Mouse (Mus musculus) Patski (cell line): ENCODE data around the gene Tbl3. TPM values are rescaled to one million over a fixed set of nuclear protein-coding genes. Genes with fewer than 3 reads are reported as not detected.

Experiments used
- ATAC-seq: fragments of 100-300 bp; one replicate; pipeline ENCODE4 v1.8.0; 2021
- CTCF ChIA-PET: fragments of 350-600 bp; sonication (Branson Sonifier 250); formaldehyde crosslinking; loops from one replicate; lab custom pipeline; 2022; ENCODE audit warnings: inconsistent platforms; lab: Charles Lee
- POLR2A ChIA-PET: fragments of 350-600 bp; sonication (Branson Sonifier 250); formaldehyde crosslinking; loops from one replicate; lab custom pipeline; 2022; ENCODE audit warnings: antibody characterized with exemption, inconsistent platforms; lab: Charles Lee
- DNase-seq: peaks from one replicate; pipeline ENCODE4 v3.0.0-alpha.2; 2011; ENCODE audit warnings: low read depth, low spot score
- H3K27me3 ChIP-seq: fragments of 371-371 bp; one replicate; pipeline ENCODE4 v1.5.1; 2021
- CTCF ChIP-seq: fragments of 100-300 bp; IDR thresholded peaks from one replicate; pipeline ENCODE4 v1.5.1; 2021
- in situ Hi-C: fragments of 300-500 bp; cut with MboI; formaldehyde crosslinking; loops from 3 replicates; pipeline ENCODE4 v1.11.1; 2018; ENCODE audit warnings: low pct_unique_long_range_greater_than_20kb, mixed read lengths
- polyA plus RNA-seq: library from polyadenylated mRNA; unstranded; gene quantifications from one replicate; pipeline ENCODE4 v1.2.3, GENCODE M21; 2021

Gene Tbl3
- polyA plus RNA-seq, 1 experiment from 2014 or later: 66.1 TPM

- no peaks in the 10 kb centered on the region for H3K27me3 ChIP-seq
- ChIA-PET CTCF (no interaction called here), POLR2A (no interaction called here)
- no peak for ATAC-seq
- in situ Hi-C loops: no loop called here
- no peak for TF ChIP-seq CTCF
- no peak for DNase-seq
These were observed 30.8 kb upstream of the Tbl3 start for GRCm38 (mm10) chr17:24738238-24738637.

- ChIA-PET POLR2A (interaction anchor here (0.9 kb wide), 1 partner anchor 13 kb away, joined by 3 read pairs; the partner anchor contains the start of gene Ndufb10), CTCF (interaction anchor here (1.0 to 4.9 kb wide), 5 partner anchors 9 to 81 kb away, joined by 3 to 22 read pairs (median 4); partner anchors contain the start of genes Ndufb10 and Rpl3l)
- DNase-seq: no peak
- in situ Hi-C loops: no loop called here
- ATAC-seq: peak; percentile 33
- no peak for TF ChIP-seq CTCF
- H3K27me3 ChIP-seq: no peaks in the 10 kb centered on the region
These were observed 29.8 kb upstream of the Tbl3 start for GRCm38 (mm10) chr17:24737135-24737810.

- POLR2A ChIA-PET: interaction anchor here (0.9 to 1.2 kb wide), 2 partner anchors 12 to 15 kb away, joined by 3 read pairs; partner anchors contain the start of gene Ndufb10
- H3K27me3 ChIP-seq: no peaks in the 10 kb centered on the region
- peak; percentile 81 for ATAC-seq
- in situ Hi-C loops: no loop called here
- CTCF ChIA-PET: interaction anchor here (1.0 to 4.9 kb wide), 6 partner anchors 9 to 81 kb away, joined by 3 to 22 read pairs (median 4); partner anchors contain the start of genes Ndufb10 and Rpl3l
- TF ChIP-seq CTCF: no peak
- DNase-seq: peak; percentile 68
These were observed 29.0 kb upstream of the Tbl3 start, which contains the start of gene Msrb1 for GRCm38 (mm10) chr17:24736330-24737051. Msrb1 (plus strand) TSS chr17:24736642.

DNA sequence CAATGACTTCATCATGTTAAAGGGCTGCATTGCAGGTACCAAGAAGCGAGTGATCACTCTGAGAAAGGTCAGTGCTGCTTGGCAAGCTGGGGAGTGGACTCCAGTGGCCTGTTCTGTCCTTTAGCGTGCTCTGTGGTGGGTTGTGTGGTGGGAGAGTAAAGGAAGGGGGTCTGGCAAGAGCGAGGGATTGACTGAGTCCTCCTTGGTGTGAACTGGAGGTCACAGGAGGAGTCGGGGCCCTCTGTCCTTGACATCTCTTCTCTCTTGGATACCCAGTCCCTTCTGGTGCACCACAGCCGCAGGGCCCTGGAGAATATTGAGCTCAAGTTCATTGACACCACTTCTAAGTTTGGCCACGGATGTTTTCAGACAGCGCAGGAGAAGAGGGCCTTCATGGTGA lies 28.0 kb upstream of the Tbl3 start:
- H3K27me3 ChIP-seq: no peaks in the 10 kb centered on the region
- DNase-seq (no peak), ATAC-seq (no peak)
- no peak for TF ChIP-seq CTCF
- ChIA-PET POLR2A (interaction anchor here (1.2 kb wide), 1 partner anchor 14 kb away, joined by 3 read pairs; no protein-coding TSS in a partner anchor), CTCF (interaction anchor here (1.1 to 4.9 kb wide), 2 partner anchors 11 to 81 kb away, joined by 3 to 22 read pairs; partner anchors contain the start of gene Ndufb10)
- in situ Hi-C loops: no loop called here

GRCm38 (mm10) chr17:24734513-24734912 lies 27.1 kb upstream of the Tbl3 start:
- POLR2A ChIA-PET: interaction anchor here (0.6 kb wide), 1 partner anchor 40 kb away, joined by 3 read pairs; no protein-coding TSS in a partner anchor
- TF ChIP-seq CTCF: no peak
- in situ Hi-C loops: no loop called here
- CTCF ChIA-PET: interaction anchor here (4.9 kb wide), 1 partner anchor 10 kb away, joined by 22 read pairs; the partner anchor contains the start of gene Ndufb10
- no peak for ATAC-seq
- no peak for DNase-seq
- H3K27me3 ChIP-seq: no peaks in the 10 kb centered on the region

DNA sequence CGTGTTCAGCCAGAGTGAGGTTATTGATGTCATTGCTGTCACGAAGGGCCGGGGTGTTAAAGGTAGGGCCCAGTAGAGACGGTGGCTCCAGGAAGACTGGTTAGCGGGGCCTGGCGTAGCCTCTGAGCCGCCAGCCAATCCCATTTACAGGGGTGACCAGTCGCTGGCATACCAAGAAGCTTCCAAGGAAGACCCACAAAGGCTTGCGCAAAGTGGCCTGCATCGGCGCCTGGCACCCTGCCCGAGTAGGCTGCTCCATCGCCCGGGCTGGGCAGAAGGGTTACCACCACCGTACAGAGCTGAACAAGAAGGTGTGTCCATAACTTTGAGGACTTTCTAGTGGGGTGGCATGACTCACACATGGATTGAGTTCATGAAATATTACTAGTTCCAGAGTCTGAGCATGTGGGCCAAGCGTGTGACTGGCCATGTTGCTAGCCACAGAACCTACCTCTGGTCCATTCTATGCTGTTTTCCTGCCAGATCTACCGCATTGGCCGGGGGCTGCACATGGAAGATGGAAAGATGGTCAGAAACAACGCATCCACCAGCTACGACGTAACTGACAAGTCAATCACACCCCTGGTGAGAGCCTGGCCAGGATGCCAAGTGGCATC lies 26.1 kb upstream of the Tbl3 start:
- ChIA-PET CTCF (interaction anchor here (4.9 kb wide), 1 partner anchor 9 kb away, joined by 22 read pairs; the partner anchor contains the start of gene Ndufb10), POLR2A (interaction anchor here (0.6 kb wide), 1 partner anchor 9 kb away, joined by 3 read pairs; the partner anchor contains the start of gene Ndufb10)
- in situ Hi-C loops: no loop called here

DNA sequence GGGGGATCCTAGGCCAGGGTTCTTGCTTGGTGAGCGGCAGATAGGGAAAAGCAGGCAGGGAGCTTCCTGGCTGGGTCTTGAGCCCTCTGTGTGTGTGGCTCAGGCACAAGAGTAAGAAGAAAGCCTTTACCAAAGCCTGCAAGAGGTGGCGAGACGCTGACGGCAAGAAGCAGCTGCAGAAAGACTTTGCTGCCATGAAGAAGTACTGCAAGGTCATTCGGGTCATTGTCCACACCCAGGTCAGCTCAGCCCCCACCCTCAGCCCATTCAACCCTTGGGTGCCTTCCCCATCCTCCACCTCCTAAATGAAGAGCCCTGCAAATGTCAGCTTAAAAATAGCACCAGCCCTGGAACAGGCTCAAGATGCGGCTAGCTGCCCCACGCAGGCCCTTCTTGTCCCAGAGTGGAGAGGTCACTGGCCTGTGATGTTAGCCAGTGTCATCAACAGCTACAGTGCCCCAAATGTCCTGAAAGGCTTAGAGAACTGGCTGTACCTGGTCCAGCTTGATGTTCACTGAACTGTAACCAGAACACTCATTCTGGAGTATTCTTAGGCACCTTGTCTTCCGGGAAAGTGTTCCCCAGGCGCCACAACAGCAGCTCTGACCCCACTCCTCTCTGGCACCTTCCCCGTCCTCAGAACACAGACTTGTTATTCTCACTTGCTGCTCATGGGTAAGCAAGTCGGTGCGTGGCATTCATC lies 24.9 kb upstream of the Tbl3 start:
- ChIA-PET CTCF (interaction anchor here (1.5 to 4.9 kb wide), 2 partner anchors 8 to 86 kb away, joined by 3 to 22 read pairs; partner anchors contain the start of gene Ndufb10), POLR2A (no interaction called here)
- DNase-seq (no peak), ATAC-seq (no peak)
- no peaks in the 10 kb centered on the region for H3K27me3 ChIP-seq
- in situ Hi-C loops: no loop called here
- TF ChIP-seq CTCF: no peak

More for the DNA sequence above, 26.1 kb upstream of the Tbl3 start:
- no peak for TF ChIP-seq CTCF
- ATAC-seq: no peak
- H3K27me3 ChIP-seq: no peaks in the 10 kb centered on the region
- DNase-seq: no peak

DNA sequence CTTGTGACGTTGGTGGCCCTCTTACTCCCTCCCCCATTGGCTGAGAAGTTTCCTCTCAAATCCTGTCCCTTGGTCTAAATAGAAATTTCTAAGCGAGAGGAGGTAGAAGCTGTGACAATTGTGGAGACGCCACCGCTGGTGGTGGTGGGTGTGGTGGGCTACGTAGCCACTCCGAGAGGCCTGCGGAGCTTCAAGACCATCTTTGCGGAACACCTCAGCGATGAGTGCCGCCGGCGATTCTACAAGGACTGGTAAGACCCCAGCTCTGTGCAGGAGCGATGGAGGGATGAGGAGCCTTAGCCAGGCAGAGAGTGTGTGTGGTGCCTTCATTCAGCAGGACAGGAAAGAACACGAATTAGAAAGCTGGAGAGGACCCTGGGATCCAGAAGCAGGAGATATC lies 23.3 kb upstream of the Tbl3 start:
- ChIA-PET CTCF (interaction anchor here (1.5 kb wide), 1 partner anchor 87 kb away, joined by 3 read pairs; no protein-coding TSS in a partner anchor), POLR2A (no interaction called here)
- ATAC-seq (no peak), DNase-seq (no peak)
- no peak for TF ChIP-seq CTCF
- no peaks in the 10 kb centered on the region for H3K27me3 ChIP-seq
- in situ Hi-C loops: no loop called here

- no peaks in the 10 kb centered on the region for H3K27me3 ChIP-seq
- no peak for TF ChIP-seq CTCF
- DNase-seq: no peak
- in situ Hi-C loops: no loop called here
- ATAC-seq: no peak
- ChIA-PET CTCF (no interaction called here), POLR2A (no interaction called here)
These were observed 21.6 kb upstream of the Tbl3 start for GRCm38 (mm10) chr17:24729067-24729466.
